ENCODE assay signal across 8 mouse cellular contexts in genomic region chr11:120187236-120188101, GRCm38 (mm10). TPM values are rescaled to one million over a fixed set of nuclear protein-coding genes. Genes with fewer than 3 reads are reported as not detected.
DNase-seq lines count a peak whose midpoint lies in the region; ATAC-seq and TF ChIP-seq lines count a peak whose summit lies in the region.

No protein-coding gene starts in this region.

- ATAC-seq in heart, embryonic 15.5 days (replicated peaks; ENCODE audit: insufficient number of reproducible peaks, insufficient read depth, low FRiP score, low read depth), result no peak
- ATAC-seq in midbrain, embryonic 12.5 days (ENCODE audit: low FRiP score, low read depth), result no peak

- H3K9ac ChIP-seq in heart, embryonic 15.5 days, result peak overlapping the region; percentile 95
- peak overlapping the region; percentile 100 for H3K9ac ChIP-seq in midbrain, embryonic 12.5 days (replicated peaks)

- H3K9me3 ChIP-seq in heart, embryonic 15.5 days (replicated peaks), result no peaks in the 10 kb centered on the region
- no peaks in the 10 kb centered on the region for H3K9me3 ChIP-seq in midbrain, embryonic 12.5 days

- DNase-seq in cerebellum, adult 11-12 months, result peak; percentile 36
- DNase-seq in cerebellum, postnatal 4 days (ENCODE audit: low spot score in 2 of 2), result no peak
- peak; percentile 55 to 66 for DNase-seq in kidney, postnatal 25 days
- no peak for DNase-seq in right cerebral cortex, postnatal 14 days
- no peak for DNase-seq in spleen, postnatal 10 days (ENCODE audit: low spot score in 2 of 2)

- H3K4me1 ChIP-seq in bone marrow macrophage, adult 2 months (ENCODE audit: control insufficient read depth, insufficient read depth, low read length), result peaks cover 7% of the 10 kb centered on the region
- H3K4me1 ChIP-seq in heart, embryonic 15.5 days (replicated peaks), result peaks cover 58% of the 10 kb centered on the region
- H3K4me1 ChIP-seq in midbrain, embryonic 12.5 days, result peaks cover 55% of the 10 kb centered on the region

- H3K4me3 ChIP-seq in bone marrow macrophage, adult 2 months (ENCODE audit: insufficient read depth, low read length), result peak overlapping the region; percentile 93; the same call in 1 of the 2 replicates
- peak overlapping the region; percentile 84 for H3K4me3 ChIP-seq in heart, embryonic 15.5 days
- peak overlapping the region; percentile 88 for H3K4me3 ChIP-seq in midbrain, embryonic 12.5 days

- no peaks in the 10 kb centered on the region for H3K36me3 ChIP-seq in heart, embryonic 15.5 days
- no peaks in the 10 kb centered on the region for H3K36me3 ChIP-seq in midbrain, embryonic 12.5 days

- no peak for TF ChIP-seq CTCF in bone marrow macrophage, adult 2 months (IDR thresholded peaks at IDR 0.05; ENCODE audit: low read depth, low read length)

- H3K27me3 ChIP-seq in heart, embryonic 15.5 days, result no peaks in the 10 kb centered on the region
- 0 out of 2 replicates have a peak, but pooled peaks cover 6% of the 10 kb centered on the region for H3K27me3 ChIP-seq in midbrain, embryonic 12.5 days

- WGBS in heart, embryonic 15.5 days, result 3% methylated on average over 43 of the region's 43 CpGs
- WGBS in midbrain, embryonic 12.5 days, result 0% methylated on average over 43 of the region's 43 CpGs

- peak overlapping the region; percentile 88 for H3K4me2 ChIP-seq in heart, embryonic 15.5 days
- H3K4me2 ChIP-seq in midbrain, embryonic 12.5 days (replicated peaks), result peak overlapping the region; percentile 94

- H3K27ac ChIP-seq in bone marrow macrophage, adult 2 months (ENCODE audit: insufficient read depth, low read depth, low read length), result no peak overlapping the region
- peak overlapping the region; percentile 97 for H3K27ac ChIP-seq in heart, embryonic 15.5 days
- H3K27ac ChIP-seq in midbrain, embryonic 12.5 days (replicated peaks), result peak overlapping the region; percentile 97

- TF ChIP-seq POLR2A in bone marrow macrophage, adult 2 months (IDR thresholded peaks at IDR 0.05; ENCODE audit: borderline replicate concordance, low read depth, low read length), result no peak

RNA-seq across cellular contexts. Expression of gene Slc38a10, which starts 36.3 kb away (rescaled TPM):
- polyA plus RNA-seq in bone marrow macrophage, adult 2 months (2012; ENCODE audit: insufficient read depth, insufficient read length, missing spikeins), result 50.1 and 60.0 TPM in 2 replicates
- polyA plus RNA-seq in heart, embryonic 15.5 days (2015; fragmentation: Nextera tagmentation; extraction: Ambion mirVana), result 77.5 and 91.4 TPM in 2 replicates
- 105 and 106 TPM in 2 replicates for polyA plus RNA-seq in midbrain, embryonic 12.5 days (2016; fragmentation: Nextera tagmentation; extraction: Ambion mirVana)

RNA-seq across cellular contexts. Expression of gene Bahcc1, which starts 45.3 kb away (rescaled TPM):
- polyA plus RNA-seq in bone marrow macrophage, adult 2 months (2012; ENCODE audit: insufficient read depth, insufficient read length, missing spikeins), result 5.2 and 5.7 TPM in 2 replicates
- 4.2 and 5.7 TPM in 2 replicates for polyA plus RNA-seq in heart, embryonic 15.5 days (2015; fragmentation: Nextera tagmentation; extraction: Ambion mirVana)
- 25.1 and 26.1 TPM in 2 replicates for polyA plus RNA-seq in midbrain, embryonic 12.5 days (2016; fragmentation: Nextera tagmentation; extraction: Ambion mirVana)

Comparison
In these comparisons a context has a peak if more than half of its experiments do, and no peak if none do; other contexts are left out.
1. DNase-seq: peak in cerebellum, adult 11-12 months (single experiment) and kidney, postnatal 25 days (2 of 2); none in cerebellum, postnatal 4 days (0 of 2), right cerebral cortex, postnatal 14 days (single experiment) and spleen, postnatal 10 days (0 of 2).
2. Peak in every context shown above with its lines, with median percentiles within 50 percentile points of each other: H3K4me3 ChIP-seq.